Mouse (Mus musculus) adrenal gland, postnatal 36 days (tissue): Measurements from ENCODE around the gene Ppp1r27. TPM values are rescaled to one million over a fixed set of nuclear protein-coding genes. Genes with fewer than 3 reads are reported as not detected.
"Not testable (repeated sequence)": the region's sequence is repeated elsewhere in the genome, so short reads cannot be mapped to it uniquely, and the experiment has no call there.

Experiments used
- DNase-seq, 2 experiments: peaks; one replicate each; pipeline ENCODE4 v3.0.0; 2021; ENCODE audit warnings: mixed read lengths in 1 of 2
- long read RNA-seq, 2 experiments: library from polyadenylated mRNA; stranded (forward); transcript quantifications; one replicate each; pipeline ENCODE4 v2.0.0; 2021; ENCODE audit warnings: borderline sequencing depth in 2 of 2
- total RNA-seq, 2 experiments: library from RNA; stranded (reverse); gene quantifications; 2 replicates each; pipeline ENCODE4 v1.2.3; 2021

The Ppp1r27 gene
- total RNA-seq: 1 to 10 TPM in 1 of 2 experiments, under 1 TPM in 1; 0.56 to 1.3 TPM
- long read RNA-seq, experiment 1, partial matches to known transcripts: 0 of 4 reads
- long read RNA-seq, experiment 1, other reads (novel, unspliced or antisense): 3 of 4 reads
- long read RNA-seq, experiment 2: 0 reads

DNA sequence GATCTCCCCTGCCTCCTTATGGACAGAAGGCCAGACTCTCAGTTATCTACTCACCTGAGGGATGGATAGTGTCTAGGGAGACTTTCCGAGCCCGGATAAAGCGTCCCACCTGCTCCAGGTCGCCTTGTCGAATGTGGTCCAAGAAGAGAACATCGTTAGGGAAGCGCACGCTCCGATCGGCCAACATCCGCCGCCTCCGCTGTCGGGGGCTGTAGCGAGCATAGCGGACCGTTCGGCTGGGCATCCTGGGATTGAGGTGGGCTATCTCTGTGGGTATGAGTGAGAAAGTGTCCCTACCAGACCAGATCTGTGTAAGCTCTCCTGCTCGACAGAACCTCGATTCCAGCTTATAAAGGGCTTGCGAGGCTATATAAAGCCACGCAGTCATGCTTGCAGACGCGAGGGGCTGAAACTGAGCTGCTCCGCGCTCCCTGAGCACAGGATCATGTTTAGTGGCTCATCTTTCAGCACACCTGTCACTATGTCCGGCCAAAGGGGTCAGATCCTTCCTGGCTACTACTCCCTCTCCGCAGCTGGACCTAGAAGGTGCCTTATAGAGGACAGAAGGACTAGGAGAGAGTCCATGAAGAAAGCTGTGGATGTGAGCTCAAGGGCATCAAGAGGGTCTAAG, at the start of gene Ppp1r27:
Gene Ppp1r27 (minus strand): TSS at position 323 of the 631 bp plus-strand sequence.
- no peak for DNase-seq

DNA sequence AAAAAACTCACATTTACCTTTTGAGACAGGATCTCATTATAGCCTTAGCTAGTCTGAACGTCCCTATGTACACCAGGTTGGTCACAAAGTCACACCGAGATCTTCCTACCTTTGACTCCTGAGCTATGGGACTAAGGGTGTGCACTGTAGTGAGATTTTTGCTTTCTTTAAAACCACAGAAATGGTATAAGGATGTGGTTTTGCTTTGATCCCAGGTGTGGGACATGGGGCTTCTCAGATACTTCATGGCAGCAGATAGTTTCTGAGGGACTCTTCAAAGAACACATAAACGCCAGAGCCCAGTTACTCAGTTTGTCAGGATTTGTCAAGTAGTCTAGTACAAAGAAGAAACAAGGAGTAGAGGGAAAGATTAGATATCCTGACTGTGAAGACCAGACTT, 49.8 kb upstream of the Ppp1r27 start:
- DNase-seq: no peak

DNA sequence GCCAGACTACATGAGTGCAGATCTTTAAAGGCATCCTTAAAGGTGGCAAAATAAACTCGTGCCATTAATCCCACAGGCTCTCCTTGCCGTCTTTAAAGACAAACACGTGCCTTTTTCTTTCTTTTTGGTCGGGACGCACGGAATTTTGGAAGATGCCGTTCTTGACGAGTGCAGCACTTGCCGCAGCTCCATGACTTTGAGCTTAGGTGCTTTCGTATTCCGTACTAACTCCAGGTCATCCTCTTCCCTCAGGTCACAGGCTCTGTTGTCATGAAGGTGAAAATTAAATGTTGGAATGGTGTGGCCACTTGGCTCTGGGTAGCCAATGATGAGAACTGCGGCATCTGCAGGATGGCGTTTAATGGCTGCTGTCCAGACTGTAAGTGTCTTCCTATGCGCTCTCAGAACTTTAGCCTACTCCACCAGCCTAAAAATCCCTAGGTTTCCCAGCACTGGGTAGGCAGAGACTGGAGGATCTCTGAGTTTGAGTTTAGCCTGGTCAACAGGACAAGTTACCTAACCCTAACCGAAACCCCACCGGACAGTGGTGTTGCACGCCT, 48.1 kb upstream of the Ppp1r27 start:
- DNase-seq: no peak

DNA sequence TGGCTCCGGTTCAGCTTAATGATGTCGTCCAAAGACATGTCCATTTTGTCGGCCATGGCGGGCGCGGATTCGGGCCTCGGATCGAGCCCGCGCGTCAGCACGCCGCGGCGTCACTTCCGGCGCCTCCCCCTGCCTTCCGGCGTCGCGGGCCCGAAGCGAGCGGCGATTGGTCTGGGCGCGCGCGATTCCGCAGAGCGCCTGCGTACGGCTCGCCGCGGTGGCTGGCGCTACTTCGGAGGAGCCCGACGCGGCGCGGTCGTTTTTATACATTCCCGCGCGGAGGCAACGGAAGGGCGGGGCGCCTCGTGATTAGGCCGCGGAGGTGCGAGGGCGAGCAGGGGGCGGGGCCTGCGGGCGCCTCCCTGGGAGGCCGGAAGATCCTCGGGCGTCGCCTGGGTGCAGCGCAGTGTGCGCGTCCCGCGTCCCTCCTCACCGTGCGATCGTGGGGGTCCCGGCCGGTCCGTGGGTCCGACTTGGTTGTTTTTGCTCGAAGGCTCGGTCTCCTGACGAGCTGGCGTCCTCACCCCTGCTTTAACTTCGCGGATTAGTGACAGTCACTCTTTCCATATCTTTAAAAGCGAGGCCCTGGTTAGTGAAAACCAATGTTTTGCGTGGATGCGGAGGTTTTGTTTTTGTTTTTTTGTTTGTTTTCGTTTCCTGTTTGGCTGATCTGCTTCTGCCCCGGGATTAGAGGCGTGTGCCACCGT, 47.5 kb upstream of the Ppp1r27 start, which contains the start of the genes Alyref and Anapc11:
Gene Alyref (minus strand): TSS at position 83 of the 707 bp plus-strand sequence.
Gene Anapc11 (plus strand): TSS at position 139 of the 707 bp plus-strand sequence.
- peak; percentile 96 to 97 for DNase-seq

DNA sequence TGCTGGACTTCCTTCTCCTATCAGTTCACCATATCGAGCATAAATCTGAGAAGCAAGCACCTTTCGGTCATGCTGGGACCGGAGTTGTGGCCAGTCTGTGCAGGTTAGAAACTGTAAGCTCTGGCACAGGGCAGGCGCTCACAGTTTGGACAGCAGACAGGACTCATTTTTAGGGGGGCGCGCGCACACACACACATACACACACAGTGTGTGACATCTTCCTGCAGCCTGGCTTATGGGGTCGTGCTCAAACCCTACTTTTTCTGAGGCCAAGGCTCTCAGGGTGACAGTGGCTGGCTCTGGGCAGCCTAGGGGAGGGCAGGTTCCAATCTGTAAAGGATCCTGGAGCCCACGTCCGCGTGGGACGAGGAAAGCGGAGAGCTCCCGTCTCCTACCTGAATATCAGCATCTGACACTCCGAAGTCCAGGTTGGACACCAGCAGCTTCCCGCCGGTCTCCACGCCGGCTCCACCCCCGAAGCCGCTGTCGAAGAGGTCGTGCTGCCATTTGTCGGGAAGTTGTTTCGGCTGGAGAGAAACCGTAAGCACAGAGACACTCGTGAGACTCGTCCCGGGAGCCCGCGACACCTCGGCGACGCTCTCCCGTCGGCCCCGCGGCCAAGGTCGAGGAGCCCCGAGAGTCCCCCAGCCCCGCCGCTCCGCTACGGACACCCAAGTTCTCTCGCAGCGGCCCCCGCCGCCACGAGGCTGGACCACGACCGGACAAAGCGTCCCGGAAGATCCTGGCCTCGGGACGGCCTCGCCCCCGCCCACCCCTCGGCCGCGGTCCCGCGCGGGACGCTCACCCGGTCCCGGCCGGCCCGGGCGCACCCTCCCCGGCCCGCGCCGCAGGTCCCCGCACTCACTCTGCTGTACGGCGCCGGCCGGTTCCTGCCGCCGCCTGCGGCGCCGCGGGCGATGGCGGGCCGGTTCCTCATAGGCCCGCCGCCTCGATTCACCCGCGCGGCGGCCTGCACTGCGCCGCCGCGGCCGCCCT, 46.6 kb upstream of the Ppp1r27 start:
- peak in 1 of 2 experiments; percentile 54 for DNase-seq

DNA sequence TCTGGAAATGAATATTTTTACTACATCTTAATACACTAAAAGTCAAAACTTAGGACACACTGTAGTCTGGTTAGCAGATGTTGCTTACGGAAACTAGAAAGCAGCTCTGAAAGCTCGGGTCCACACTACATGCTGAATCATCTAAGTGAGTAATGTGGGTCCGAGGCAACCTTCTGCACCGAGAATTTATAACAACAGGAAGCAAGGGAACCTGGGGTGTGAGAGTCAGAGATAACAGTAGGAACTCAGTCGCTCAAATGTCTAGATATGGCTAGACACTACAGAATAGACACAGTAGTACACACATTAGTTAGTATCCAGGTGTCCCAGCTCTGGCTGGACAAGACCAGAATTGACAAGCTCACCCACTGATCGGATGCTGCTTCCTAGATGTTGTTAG, 37.6 kb upstream of the Ppp1r27 start:
- DNase-seq: no peak

DNA sequence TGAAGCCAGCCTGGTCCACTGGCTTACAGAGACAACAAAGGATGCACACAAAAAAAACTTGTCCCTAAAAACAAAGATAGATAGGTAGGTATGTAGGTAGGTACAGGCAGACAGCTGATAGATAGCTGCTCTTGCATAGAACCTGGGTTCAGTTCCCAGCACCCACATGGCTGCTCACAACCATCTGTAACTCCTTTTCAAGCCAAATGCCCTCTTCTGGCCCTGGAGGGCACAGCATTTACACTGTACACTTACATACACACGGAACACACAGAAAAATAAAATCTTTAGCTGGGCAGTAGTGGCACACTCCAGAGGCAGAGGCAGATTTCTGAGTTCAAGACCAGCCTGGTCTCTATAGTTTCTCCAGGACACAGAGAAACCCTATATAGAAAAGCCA, 33.0 kb upstream of the Ppp1r27 start:
- no peak for DNase-seq

DNA sequence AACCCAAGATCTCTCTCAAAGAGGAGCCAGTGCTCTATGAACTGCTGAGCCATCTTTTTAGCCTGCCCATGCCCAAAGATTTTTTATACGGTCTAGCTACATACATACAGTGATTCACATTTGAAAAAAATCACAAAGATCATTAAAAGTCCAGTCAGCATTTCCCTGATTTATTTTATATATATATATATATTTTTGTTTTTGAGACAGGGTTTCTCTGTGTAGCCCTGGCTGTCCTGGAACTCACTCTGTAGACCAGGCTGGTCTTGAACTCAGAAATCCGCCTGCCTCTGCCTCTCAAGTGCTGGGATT, 32.0 kb upstream of the Ppp1r27 start:
- DNase-seq: not testable (repeated sequence)

DNA sequence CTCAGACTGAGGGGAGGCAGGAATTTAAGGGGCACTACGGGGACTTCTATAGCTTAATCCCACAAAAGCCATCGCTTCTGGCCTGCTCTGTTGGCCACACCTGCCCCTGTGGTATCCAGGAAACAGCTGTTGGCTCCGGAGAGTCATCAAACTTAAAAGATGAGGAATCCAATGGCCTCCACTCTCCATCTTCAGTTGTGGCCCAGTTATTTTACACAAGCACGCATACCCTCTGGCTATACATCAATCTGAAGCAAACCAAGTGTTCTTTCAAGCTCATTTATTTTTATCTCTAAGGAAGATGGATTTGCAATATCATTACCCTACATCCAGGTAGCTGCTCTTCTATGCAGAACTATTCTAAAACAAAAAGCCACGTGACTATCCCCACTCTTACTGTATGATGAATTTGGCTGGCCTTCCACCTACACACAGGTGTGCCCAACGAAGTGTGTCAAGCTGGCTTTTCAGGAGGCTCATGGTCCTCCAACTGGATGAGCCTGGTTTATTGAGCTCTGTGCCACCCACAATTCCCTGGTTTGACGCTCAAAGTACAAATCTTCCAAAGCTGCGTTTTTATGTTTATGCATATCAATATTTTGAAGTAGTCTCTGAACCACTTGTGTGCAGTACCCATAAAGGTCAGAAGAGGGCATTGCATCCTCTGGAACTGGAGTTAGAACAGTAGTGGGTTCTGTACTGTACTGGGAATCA, 31.5 kb upstream of the Ppp1r27 start:
- DNase-seq: peak in 1 of 2 experiments; percentile 41

DNA sequence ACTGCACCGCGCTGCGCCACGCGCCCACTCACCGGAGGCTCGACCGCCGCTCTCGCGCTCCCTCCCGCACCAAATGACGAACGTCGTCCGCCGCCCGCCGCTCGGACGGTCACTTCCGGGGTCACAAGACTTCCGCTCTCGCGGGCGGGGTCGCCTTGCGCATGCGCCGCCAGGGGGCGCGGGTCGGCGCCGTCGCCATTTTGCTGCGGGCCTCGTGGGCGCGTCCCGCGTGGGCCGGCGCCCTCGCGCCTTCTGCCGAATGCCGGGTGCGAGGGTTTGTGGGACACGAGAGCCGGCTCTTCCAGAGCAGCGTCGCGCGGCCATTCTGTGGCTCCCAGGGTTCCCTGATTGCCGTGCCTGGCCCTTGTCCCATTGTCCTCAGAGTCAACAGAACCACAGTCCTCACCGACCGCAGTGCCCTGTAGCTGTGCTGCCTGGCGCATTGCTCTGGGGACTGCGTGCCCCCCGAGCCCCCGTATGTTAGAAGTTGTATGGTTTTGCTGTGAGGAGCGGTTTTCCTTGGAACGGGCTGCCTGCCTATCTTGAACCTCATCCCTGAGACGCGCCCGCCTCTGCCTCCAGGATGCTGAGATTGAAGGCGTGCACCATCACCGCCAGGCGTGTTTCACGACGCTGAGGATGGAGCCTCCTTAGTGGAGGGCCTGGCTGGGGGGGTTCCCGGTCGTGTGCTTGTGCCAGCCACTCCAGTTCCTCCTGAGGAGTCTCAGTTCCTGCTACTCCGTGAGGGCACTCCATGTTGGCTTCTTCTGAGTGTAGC, 30.7 kb upstream of the Ppp1r27 start, which contains the start of gene Arhgdia:
Gene Arhgdia (minus strand): TSS at position 135 of the 778 bp plus-strand sequence.
- peak; percentile 91 to 94 for DNase-seq

DNA sequence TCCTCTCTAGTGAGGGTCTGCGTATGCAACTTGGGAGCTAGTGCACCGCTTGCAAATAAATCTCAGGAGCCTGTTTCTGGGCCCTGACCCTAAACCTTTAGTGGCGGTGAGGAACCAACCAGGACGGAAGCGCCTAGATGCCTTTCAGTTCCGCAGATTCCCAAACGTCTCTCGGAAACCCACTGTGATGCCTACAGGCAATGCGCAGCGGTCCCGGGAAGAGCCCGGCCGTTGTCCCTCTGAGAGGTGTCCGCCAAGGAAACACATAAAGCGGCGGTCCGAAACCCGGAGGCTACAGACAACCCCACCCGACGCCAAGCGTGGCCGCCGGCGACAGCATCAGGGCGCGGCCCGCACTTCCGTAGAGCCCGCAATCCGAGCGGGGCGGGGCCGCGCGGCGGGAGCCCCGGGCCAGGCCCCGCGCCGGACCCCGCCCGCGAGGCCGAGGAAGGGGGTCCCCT, 30.0 kb upstream of the Ppp1r27 start:
- peak; percentile 57 to 68 for DNase-seq

DNA sequence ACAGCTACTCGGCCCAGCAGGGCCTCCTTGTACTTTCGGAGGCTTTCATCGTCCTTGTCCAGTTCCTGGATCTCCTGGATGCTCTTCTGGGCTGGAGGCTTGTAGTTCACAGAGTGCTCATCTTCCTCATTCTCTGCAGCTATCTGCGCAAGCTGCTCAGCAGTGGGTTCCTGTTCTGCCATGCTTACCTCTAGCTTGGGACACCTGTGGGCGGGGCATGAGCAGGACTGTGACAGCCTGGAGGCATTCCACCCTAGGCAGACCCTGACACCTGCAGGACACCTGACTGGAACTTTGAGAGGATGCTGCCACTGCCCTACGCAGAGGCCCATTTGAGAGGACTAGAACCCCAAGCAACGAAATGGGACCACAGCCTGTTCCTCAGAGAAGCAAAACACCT, 29.3 kb upstream of the Ppp1r27 start:
- no peak for DNase-seq

DNA sequence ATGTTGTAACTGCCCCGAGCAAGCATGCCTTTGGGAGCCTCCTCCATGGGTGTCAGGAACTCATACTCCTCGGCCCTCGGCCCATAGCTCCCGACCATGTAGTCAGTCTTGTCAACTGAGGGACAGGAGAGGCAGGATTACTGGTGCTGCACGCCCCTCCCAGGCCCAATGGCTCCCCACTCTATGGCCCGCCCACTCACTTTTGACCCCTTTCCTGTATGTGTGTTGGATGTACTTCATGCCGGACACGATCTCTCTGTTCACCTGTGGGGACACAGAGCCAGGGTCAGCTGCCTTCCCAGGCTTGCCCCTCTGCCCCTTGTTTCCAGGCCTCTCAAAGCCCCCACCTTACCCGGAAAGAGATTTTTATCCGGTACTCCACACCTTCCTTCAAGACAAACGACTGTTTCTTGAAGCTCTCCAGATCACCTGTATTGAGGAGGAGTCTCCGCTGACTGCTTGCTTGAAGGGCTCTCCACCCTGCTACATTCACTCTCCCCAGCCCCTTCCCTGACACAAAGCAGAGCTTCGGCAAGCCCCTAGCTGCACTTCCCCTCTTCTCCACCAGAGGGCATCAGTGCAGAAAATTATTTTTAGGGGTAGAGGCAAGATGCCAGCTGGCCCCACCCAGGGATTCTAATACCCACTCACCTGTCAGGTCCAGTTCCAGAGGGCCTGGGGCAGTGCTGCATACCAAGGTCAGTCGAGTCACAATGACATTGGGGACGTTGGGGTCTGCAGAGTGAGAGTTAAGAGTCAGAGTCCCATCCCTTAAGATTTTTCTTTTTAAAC, 28.6 kb upstream of the Ppp1r27 start:
- peak; percentile 63 to 75 for DNase-seq

DNA sequence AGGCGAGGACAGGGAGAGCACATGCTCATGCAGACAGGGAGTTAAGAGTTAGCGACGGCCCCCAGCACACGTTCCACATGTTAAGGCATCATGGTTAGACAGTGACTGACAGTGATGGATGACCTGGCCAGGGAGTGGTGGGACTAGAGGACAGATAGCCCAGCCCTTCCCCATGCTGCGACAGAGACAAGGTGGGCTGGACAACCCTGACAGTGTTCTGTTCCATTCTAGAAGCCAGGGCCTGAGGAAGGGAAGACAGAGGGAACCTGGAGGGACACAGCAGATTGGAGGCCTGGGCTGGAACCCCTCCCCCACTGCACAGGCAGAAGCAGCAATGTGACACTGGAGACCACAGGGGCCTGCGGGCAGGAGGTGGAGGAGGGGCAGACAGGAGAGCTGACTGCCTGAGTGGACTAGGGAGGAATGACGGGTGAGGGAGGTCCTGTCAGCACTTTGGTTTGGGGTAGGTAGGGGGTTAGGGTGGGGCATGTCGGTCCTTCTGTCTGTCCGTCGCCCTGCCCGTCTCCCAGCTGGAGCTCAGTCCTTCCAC, 27.8 kb upstream of the Ppp1r27 start:
- DNase-seq: peak in 1 of 2 experiments; percentile 22

DNA sequence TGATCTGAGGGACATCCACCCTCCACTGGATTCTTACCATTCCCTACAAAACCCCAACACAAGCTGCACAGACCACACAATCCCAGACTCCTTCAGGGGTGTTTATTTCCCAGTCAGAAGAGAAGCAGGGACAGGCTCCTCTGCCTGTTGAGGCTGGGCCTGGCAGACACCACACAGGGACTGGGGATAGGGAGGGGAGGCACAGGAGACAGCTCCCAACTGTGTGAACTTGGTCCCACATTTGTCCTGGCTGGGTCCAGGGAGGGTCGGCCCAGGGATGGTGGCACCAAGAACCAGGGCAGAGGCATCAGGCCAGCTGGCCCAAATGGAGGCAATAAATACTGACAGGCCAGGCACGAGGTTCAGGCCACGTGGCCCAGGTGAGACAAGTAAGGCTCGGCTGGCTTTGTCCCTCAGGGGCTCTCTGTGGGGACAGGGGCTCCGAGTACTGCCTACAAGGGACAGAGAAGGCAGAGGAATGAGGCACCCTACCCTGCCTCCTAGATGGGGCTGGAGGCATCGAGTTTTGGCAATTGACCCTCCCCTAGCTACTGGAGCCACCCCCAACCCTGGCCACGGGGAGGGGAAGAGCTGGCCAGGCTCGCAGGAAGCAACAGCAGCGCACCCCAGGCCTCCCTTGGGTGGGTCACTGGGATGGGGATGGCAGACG, 27.2 kb upstream of the Ppp1r27 start:
- no peak for DNase-seq

DNA sequence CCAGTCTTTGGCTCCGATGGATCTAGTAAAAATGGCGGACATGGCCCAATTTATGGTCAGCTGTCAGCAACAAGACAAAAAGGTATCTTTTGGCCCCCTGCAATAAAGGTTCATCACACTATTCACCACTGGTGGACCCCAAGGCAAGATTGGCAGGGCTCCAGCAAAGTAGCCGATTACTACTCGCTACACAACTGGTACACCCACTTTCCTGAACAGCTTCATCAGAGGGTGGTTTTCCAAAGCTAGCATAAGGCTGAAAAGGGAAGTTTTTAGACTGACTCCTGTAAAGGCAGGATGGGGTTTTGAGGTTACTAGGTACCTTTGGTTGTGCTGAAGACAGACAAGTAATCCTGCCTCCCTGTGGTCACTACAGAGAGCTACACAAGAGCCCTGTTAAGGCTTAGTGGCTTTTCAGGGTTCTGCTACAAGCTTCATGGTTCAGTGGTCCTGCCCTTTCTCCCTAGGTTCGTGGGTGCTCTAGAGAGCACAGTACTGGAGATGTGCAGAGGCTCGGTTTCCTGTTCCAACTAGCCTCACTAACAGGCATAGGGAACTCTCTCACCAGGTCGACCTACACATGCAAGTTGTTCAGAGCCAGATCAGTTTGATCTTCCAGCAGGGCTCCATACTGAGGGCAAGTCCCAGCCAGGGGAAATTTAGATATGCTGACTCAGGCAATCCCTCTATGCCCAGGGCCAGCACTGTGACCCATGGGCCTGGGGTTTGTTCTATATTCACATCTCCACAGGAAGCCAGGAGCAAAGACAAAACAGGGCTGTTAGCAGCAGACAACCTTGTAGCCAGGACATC, 26.5 kb upstream of the Ppp1r27 start:
- DNase-seq: no peak

DNA sequence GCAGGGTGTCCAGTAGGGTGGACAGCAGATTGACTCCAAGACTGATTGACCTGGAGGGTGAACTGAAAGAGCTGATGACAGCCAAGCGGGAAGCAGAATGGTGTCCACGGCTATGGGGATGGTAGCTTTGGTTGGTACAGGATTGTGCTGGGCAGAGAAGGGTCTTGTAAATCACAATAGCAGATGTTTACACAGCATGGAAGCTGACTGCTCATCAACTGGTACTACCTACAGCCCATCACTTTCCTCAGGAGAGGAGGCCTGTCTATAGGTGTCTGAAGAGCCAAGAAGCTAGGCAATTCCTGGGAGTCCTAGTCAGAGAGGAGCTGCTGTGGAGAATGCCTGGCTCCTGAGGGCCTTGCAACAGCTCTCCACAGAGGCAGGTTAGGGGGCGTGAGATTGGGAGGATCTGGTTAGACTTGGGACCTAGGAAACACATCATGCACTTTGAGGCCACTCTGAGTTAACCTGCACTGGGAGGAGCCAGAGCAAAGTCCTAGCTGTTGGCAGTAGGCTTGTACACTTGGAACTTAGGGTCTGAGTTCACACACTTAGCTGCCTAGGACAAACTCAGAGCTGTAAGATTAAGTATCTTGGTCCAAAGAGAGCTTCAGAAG, 25.5 kb upstream of the Ppp1r27 start:
- no peak for DNase-seq
